Mouse (Mus musculus) frontal cortex, postnatal 10 days (tissue): Measurements from ENCODE around the gene Gpr37l1.

ENCODE experiments used
- DNase-seq, 2 experiments: peaks; one replicate each; pipeline ENCODE4 v3.0.0; 2022; ENCODE audit warnings: low spot score in 2 of 2, mixed read lengths in 1 of 2

Gpr37l1 gene

GRCm38 (mm10) chr1:135148476-135148875 is 19.0 kb downstream of the Gpr37l1 start:
- DNase-seq: no peak

GRCm38 (mm10) chr1:135147702-135148058 is 19.8 kb downstream of the Gpr37l1 start:
- DNase-seq: no peak

GRCm38 (mm10) chr1:135146946-135147701 is 20.4 kb downstream of the Gpr37l1 start:
- peak; percentile 83 to 86 for DNase-seq

- peak; percentile 76 to 87 for DNase-seq
These were observed 21.2 kb downstream of the Gpr37l1 start, which contains the start of gene Arl8a for GRCm38 (mm10) chr1:135146077-135146945. TSS of gene Arl8a (plus strand) at chr1:135146824.

- DNase-seq: no peak
These were observed 23.5 kb downstream of the Gpr37l1 start for GRCm38 (mm10) chr1:135143940-135144339.

GRCm38 (mm10) chr1:135142452-135142851 is 25.0 kb downstream of the Gpr37l1 start:
- DNase-seq: no peak

GRCm38 (mm10) chr1:135139906-135140305 is 27.6 kb downstream of the Gpr37l1 start:
- DNase-seq: no peak

- peak in 1 of 2 experiments; percentile 61 for DNase-seq
These were observed 31.0 kb downstream of the Gpr37l1 start for GRCm38 (mm10) chr1:135136500-135136899.

- DNase-seq: no peak
These were observed 32.2 kb downstream of the Gpr37l1 start for GRCm38 (mm10) chr1:135135111-135135787.

GRCm38 (mm10) chr1:135133678-135134435 is 33.6 kb downstream of the Gpr37l1 start:
- no peak for DNase-seq

- no peak for DNase-seq
These were observed 34.5 kb downstream of the Gpr37l1 start for GRCm38 (mm10) chr1:135132893-135133369.

- DNase-seq: peak in 1 of 2 experiments; percentile 65
These were observed 35.0 kb downstream of the Gpr37l1 start, which contains the start of gene Ptpn7 for GRCm38 (mm10) chr1:135132473-135132872. TSS of gene Ptpn7 (plus strand) at chr1:135132700.

- DNase-seq: no peak
These were observed 35.9 kb downstream of the Gpr37l1 start for GRCm38 (mm10) chr1:135131560-135131959.

GRCm38 (mm10) chr1:135131034-135131433 is 36.4 kb downstream of the Gpr37l1 start:
- no peak for DNase-seq

GRCm38 (mm10) chr1:135130376-135131018 is 37.0 kb downstream of the Gpr37l1 start:
- DNase-seq: no peak

GRCm38 (mm10) chr1:135129543-135130183 is 37.8 kb downstream of the Gpr37l1 start:
- DNase-seq: no peak

- DNase-seq: no peak
These were observed 38.5 kb downstream of the Gpr37l1 start for GRCm38 (mm10) chr1:135128986-135129385.

- DNase-seq: no peak
These were observed 39.5 kb downstream of the Gpr37l1 start for GRCm38 (mm10) chr1:135128011-135128441.

GRCm38 (mm10) chr1:135126443-135127027 is 40.9 kb downstream of the Gpr37l1 start:
- no peak for DNase-seq

GRCm38 (mm10) chr1:135125990-135126389 is 41.5 kb downstream of the Gpr37l1 start:
- DNase-seq: no peak
